Mouse (Mus musculus) midbrain, embryonic 11.5 days (tissue): ENCODE data around the gene Sh3gl2. TPM values are rescaled to one million over a fixed set of nuclear protein-coding genes. Genes with fewer than 3 reads are reported as not detected.
A peak's percentile ranks its signal among the peaks of the same experiment; 100 is the strongest.

Experiments
- ATAC-seq: fragments of 200-750 bp; cut with Nextera tagmentation; 2 replicates; pipeline ENCODE4 v1.8.0; 2017; ENCODE audit warnings: moderate TSS enrichment, moderate library complexity; ENCODE audit not compliant: low FRiP score
- DNase-seq: peaks from one replicate; pipeline ENCODE4 v3.0.0; 2015; ENCODE audit warnings: low spot score; ENCODE audit errors: missing footprints
- H3K27ac ChIP-seq: fragments of 300-500 bp; sonication (generic); 2 replicates; pipeline ENCODE4 v1.5.1; 2014; ENCODE audit warnings: low read depth, low read length
- H3K27me3 ChIP-seq: fragments of 300-500 bp; sonication (generic); 2 replicates; pipeline ENCODE4 v1.6.1; 2014; ENCODE audit warnings: mild to moderate bottlenecking, low read length, moderate library complexity, mixed read lengths; ENCODE audit not compliant: control insufficient read depth, insufficient read depth
- H3K36me3 ChIP-seq: fragments of 300-500 bp; sonication (generic); 2 replicates; pipeline ENCODE4 v1.6.1; 2014; ENCODE audit warnings: mild to moderate bottlenecking, low read length, moderate library complexity, mixed read lengths; ENCODE audit not compliant: control insufficient read depth, insufficient read depth
- H3K4me1 ChIP-seq: fragments of 300-500 bp; sonication (generic); 2 replicates; pipeline ENCODE4 v1.6.1; 2014; ENCODE audit warnings: low read length; ENCODE audit not compliant: control insufficient read depth, insufficient read depth
- H3K4me2 ChIP-seq: fragments of 300-500 bp; sonication (generic); 2 replicates; pipeline ENCODE4 v1.6.1; 2014; ENCODE audit warnings: mild to moderate bottlenecking, moderate library complexity
- H3K4me3 ChIP-seq: fragments of 300-500 bp; sonication (generic); 2 replicates; pipeline ENCODE4 v1.5.1; 2014; ENCODE audit warnings: low read depth, low read length
- H3K9ac ChIP-seq: fragments of 300-500 bp; sonication (generic); 2 replicates; pipeline ENCODE4 v1.6.1; 2014; ENCODE audit warnings: low read length
- H3K9me3 ChIP-seq: fragments of 300-500 bp; sonication (generic); 2 replicates; pipeline ENCODE4 v1.6.1; 2016; ENCODE audit warnings: low read length; ENCODE audit not compliant: control insufficient read depth
- WGBS: fragments of 180-500 bp; shearing (Covaris S2); extraction: QIAGEN DNeasy Blood & Tissue Kit; methylation state at CpG from one replicate; pipeline ENCODE4 v1.1.7; 2014; 5-methylcytosine and 5-hydroxymethylcytosine counted together
- polyA plus RNA-seq: library from polyadenylated mRNA; unstranded; fragments of >200 nt; fragmentation: Nextera tagmentation; extraction: Ambion mirVana; gene quantifications from 2 replicates; pipeline ENCODE4 v1.2.1, GENCODE M21; 2014

Gene Sh3gl2
- polyA plus RNA-seq, 1 experiment from 2014 or later: 8.4 TPM

DNA sequence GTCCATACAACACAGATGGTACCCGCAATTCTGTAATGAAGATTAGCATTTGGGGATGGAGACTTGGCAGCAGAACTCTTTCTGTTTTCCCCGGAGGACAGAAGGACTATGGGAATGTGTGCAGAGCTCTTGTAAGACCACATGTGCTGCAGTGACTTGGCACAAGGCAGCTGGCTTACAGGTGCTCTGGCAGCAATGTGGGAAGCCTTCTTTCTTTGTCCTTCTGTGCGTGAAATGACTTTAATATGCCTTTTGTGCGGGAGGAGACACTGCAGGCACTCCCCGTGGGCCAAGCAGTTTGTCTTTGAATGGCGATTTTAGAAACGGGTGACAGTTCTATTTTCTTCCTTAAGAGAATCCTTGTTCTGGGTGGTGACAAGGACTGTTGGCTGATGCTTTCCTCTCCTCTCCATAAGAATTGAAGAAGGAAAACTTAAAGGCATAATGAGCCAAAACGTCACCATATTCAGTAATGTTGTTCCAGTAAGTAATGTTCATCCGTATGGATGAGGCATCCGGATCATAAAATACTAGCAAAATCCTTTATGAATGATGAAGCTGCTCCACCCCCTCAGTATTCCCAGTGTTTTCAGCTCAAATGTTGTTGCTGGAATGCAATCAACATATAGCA is 281.5 kb downstream of the Sh3gl2 start:
- no peak for DNase-seq
- 68% methylated on average over 10 of the region's 10 CpGs for WGBS

GRCm38 (mm10) chr4:85505718-85506117 is 300.8 kb downstream of the Sh3gl2 start:
- ATAC-seq (no peak), DNase-seq (no peak)
- no peaks in the 10 kb centered on the region for H3K27me3 ChIP-seq
- no peak overlapping the region for H3K9ac ChIP-seq
- H3K4me2 ChIP-seq: no peak overlapping the region
- no peaks in the 10 kb centered on the region for H3K4me1 ChIP-seq
- H3K9me3 ChIP-seq: no peaks in the 10 kb centered on the region
- 71% methylated on average over 3 of the region's 3 CpGs for WGBS
- H3K4me3 ChIP-seq: no peak overlapping the region
- H3K27ac ChIP-seq: no peak overlapping the region
- no peaks in the 10 kb centered on the region for H3K36me3 ChIP-seq

More for the DNA sequence above, 281.5 kb downstream of the Sh3gl2 start:
- H3K27me3 ChIP-seq: no peaks in the 10 kb centered on the region
- H3K9me3 ChIP-seq: no peaks in the 10 kb centered on the region
- no peaks in the 10 kb centered on the region for H3K4me1 ChIP-seq
- no peak overlapping the region for H3K9ac ChIP-seq
- no peak overlapping the region for H3K4me3 ChIP-seq
- H3K4me2 ChIP-seq: no peak overlapping the region
- H3K27ac ChIP-seq: no peak overlapping the region
- ATAC-seq: no peak
- no peaks in the 10 kb centered on the region for H3K36me3 ChIP-seq

DNA sequence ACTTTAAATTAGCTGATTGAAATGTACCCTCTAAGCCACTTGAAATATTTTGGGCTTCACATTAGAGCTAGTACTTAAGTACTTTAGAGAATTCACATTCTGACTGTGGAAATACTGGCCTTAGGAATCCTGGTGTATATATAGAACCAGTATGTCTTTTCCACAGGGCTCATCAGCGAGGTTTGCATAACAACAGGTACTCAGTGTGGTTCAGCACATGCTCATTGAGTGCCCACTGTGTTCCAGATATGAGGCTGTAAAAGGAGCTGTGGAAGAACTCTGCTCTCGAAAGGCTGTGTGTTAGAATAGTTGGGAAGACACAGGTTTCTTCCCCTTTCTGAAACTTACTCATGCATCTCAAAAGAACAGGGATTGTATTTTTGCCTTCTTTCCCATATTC is 302.1 kb downstream of the Sh3gl2 start:
- ATAC-seq (no peak), DNase-seq (no peak)
- Histone ChIP-seq H3K4me2 (no peak overlapping the region), H3K4me1 (no peaks in the 10 kb centered on the region), H3K4me3 (no peak overlapping the region), H3K27me3 (no peaks in the 10 kb centered on the region), H3K27ac (no peak overlapping the region), H3K9ac (no peak overlapping the region), H3K9me3 (no peaks in the 10 kb centered on the region), H3K36me3 (no peaks in the 10 kb centered on the region)
- 69% methylated on average over 2 of the region's 2 CpGs for whole genome bisulfite sequencing

- 86% methylated on average over 5 of the region's 5 CpGs for WGBS
- ATAC-seq: no peak
- no peaks in the 10 kb centered on the region for H3K36me3 ChIP-seq
Measured at GRCm38 (mm10) chr4:85507491-85507890, 302.6 kb downstream of the Sh3gl2 start.

DNA sequence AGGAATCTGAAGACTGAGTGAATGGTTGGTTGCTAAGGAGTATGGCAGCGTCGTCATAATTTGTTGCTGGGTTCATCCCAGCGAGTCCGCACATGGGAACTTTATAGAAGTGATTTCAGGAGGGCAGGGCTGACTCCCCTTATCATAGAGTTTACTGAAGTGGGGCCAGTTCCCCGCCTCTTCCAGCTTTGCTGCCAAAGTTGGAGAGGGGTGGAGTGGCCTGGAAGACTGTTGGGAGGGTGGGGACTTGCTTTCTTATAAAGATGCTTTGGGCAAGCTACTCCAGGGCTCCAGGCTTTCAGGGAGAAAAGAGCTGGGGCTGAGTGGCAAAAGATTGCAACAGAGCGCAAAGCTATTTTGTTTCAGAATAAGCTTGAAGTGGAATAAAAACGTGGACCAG is 308.4 kb downstream of the Sh3gl2 start:
- no peak overlapping the region for H3K9ac ChIP-seq
- DNase-seq: peak; percentile 90
- WGBS: 50% methylated on average over 7 of the region's 7 CpGs
- no peak for ATAC-seq
- H3K27ac ChIP-seq: no peak overlapping the region
- no peak overlapping the region for H3K4me2 ChIP-seq
- no peaks in the 10 kb centered on the region for H3K36me3 ChIP-seq
- no peak overlapping the region for H3K4me3 ChIP-seq
- peaks cover 21% of the 10 kb centered on the region for H3K27me3 ChIP-seq
- H3K9me3 ChIP-seq: no peaks in the 10 kb centered on the region
- H3K4me1 ChIP-seq: 0 out of 2 replicates have a peak, but pooled peaks cover 2% of the 10 kb centered on the region

More at GRCm38 (mm10) chr4:85507491-85507890, 302.6 kb downstream of the Sh3gl2 start:
- Histone ChIP-seq H3K9ac (no peak overlapping the region), H3K4me2 (no peak overlapping the region), H3K4me3 (no peak overlapping the region), H3K9me3 (no peaks in the 10 kb centered on the region), H3K27ac (no peak overlapping the region), H3K4me1 (no peaks in the 10 kb centered on the region), H3K27me3 (peaks cover 3% of the 10 kb centered on the region)
- DNase-seq: no peak

DNA sequence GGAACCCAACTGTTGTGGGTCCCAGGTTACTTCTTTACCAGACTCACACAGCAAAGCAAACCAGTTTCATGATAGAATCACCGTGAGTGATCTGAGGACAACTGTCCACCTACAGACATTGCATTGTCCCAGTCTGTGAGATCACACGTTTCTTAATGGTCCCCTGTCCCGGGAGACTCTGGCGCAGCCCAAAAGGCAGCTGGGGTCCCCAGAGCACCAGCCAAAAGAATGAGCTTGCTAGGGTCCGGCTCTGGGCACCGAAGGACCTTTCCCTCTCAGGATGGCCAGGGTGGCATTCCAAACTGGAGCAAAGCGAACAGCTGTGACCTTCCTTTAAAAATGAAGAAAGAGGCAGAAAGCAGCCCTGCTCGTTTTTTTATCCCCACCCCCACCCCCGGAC is 308.9 kb downstream of the Sh3gl2 start, which contains the start of gene Adamtsl1:
Adamtsl1 (plus strand) TSS at position 381 of the 400 bp plus-strand sequence.
- Histone ChIP-seq H3K27ac (no peak within 1 kb of the TSS), H3K27me3 (peaks cover 21% of the 10 kb centered on the region), H3K9me3 (no peaks in the 10 kb centered on the region), H3K4me3 (peak within 1 kb of the TSS; percentile 47), H3K4me2 (peak within 1 kb of the TSS; percentile 82), H3K9ac (peak within 1 kb of the TSS; percentile 53), H3K36me3 (no peaks in the 10 kb centered on the region), H3K4me1 (0 out of 2 replicates have a peak, but pooled peaks cover 2% of the 10 kb centered on the region)
- ATAC-seq: peak; percentile 61
- DNase-seq: peak; percentile 95
- WGBS: 2% methylated on average over 9 of the region's 9 CpGs

- Histone ChIP-seq H3K36me3 (no peaks in the 10 kb centered on the region), H3K4me3 (peak overlapping the region; percentile 47), H3K4me1 (0 out of 2 replicates have a peak, but pooled peaks cover 2% of the 10 kb centered on the region), H3K9me3 (no peaks in the 10 kb centered on the region), H3K27ac (no peak overlapping the region), H3K9ac (peak overlapping the region; percentile 53), H3K27me3 (peaks cover 21% of the 10 kb centered on the region), H3K4me2 (peak overlapping the region; percentile 82)
- WGBS: under 1% methylated on average over 33 of the region's 33 CpGs
- ATAC-seq: peak; percentile 95
- DNase-seq: peak; percentile 95
Measured at GRCm38 (mm10) chr4:85514205-85514681, 309.3 kb downstream of the Sh3gl2 start.

- no peak for ATAC-seq
- no peaks in the 10 kb centered on the region for H3K4me1 ChIP-seq
- no peak for DNase-seq
- H3K4me3 ChIP-seq: no peak overlapping the region
- no peaks in the 10 kb centered on the region for H3K9me3 ChIP-seq
- no peak overlapping the region for H3K9ac ChIP-seq
- H3K27ac ChIP-seq: no peak overlapping the region
- no peaks in the 10 kb centered on the region for H3K27me3 ChIP-seq
- 89% methylated on average over 7 of the region's 7 CpGs for WGBS
- no peaks in the 10 kb centered on the region for H3K36me3 ChIP-seq
- no peak overlapping the region for H3K4me2 ChIP-seq
Measured at GRCm38 (mm10) chr4:85526966-85527566, 322.1 kb downstream of the Sh3gl2 start.

DNA sequence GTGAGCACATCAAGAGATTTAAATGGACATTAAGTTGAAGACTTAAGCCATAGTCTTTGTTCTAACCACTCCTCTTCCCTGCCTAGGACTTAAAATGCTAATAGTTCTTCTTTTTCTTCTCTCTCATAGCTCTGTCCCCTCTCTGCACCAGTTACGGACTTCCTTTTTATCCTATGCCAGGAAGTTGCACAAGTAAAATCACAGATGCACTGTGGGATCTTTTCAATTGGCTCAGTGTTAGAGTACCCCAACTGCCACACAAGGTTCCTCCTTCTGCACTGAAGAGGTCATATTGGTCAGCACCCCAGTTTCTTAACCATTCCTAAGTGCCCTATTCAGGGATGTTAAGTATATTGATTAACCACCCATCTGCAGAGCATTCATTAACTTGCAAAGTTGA is 324.9 kb downstream of the Sh3gl2 start:
- H3K27me3 ChIP-seq: no peaks in the 10 kb centered on the region
- WGBS: 91% methylated on average over 1 of the region's 1 CpGs
- H3K4me2 ChIP-seq: no peak overlapping the region
- H3K9me3 ChIP-seq: no peaks in the 10 kb centered on the region
- ATAC-seq (no peak), DNase-seq (no peak)
- H3K4me1 ChIP-seq: no peaks in the 10 kb centered on the region
- no peak overlapping the region for H3K27ac ChIP-seq
- no peaks in the 10 kb centered on the region for H3K36me3 ChIP-seq
- H3K4me3 ChIP-seq: no peak overlapping the region
- H3K9ac ChIP-seq: no peak overlapping the region
